Mouse (Mus musculus) hindbrain, embryonic 12.5 days (tissue): Measurements from ENCODE around the gene Kcnj10. TPM values are rescaled to one million over a fixed set of nuclear protein-coding genes. Genes with fewer than 3 reads are reported as not detected.
A peak's percentile ranks its signal among the peaks of the same experiment; 100 is the strongest.

Experiments
- ATAC-seq: fragments of 200-750 bp; cut with Nextera tagmentation; 2 replicates; pipeline ENCODE4 v1.8.0; 2017; ENCODE audit warnings: moderate TSS enrichment; ENCODE audit not compliant: low FRiP score
- H3K27ac ChIP-seq: fragments of 300-500 bp; sonication (generic); 2 replicates; pipeline ENCODE4 v1.5.1; 2016; ENCODE audit warnings: mild to moderate bottlenecking
- H3K27me3 ChIP-seq: fragments of 300-500 bp; sonication (generic); 2 replicates; pipeline ENCODE4 v1.6.1; 2016; ENCODE audit warnings: mild to moderate bottlenecking
- H3K36me3 ChIP-seq: fragments of 300-500 bp; sonication (generic); 2 replicates; pipeline ENCODE4 v1.6.1; 2016; ENCODE audit warnings: mild to moderate bottlenecking
- H3K4me1 ChIP-seq: fragments of 300-500 bp; sonication (generic); 2 replicates; pipeline ENCODE4 v1.6.1; 2016
- H3K4me2 ChIP-seq: fragments of 300-500 bp; sonication (generic); replicated peaks from 2 replicates; pipeline ENCODE4 v1.6.1; 2016; ENCODE audit warnings: mild to moderate bottlenecking
- H3K4me3 ChIP-seq: fragments of 300-500 bp; sonication (generic); 2 replicates; pipeline ENCODE4 v1.5.1; 2016; ENCODE audit warnings: mild to moderate bottlenecking
- H3K9ac ChIP-seq: fragments of 300-500 bp; sonication (generic); 2 replicates; pipeline ENCODE4 v1.6.1; 2016; ENCODE audit warnings: mild to moderate bottlenecking, moderate library complexity
- H3K9me3 ChIP-seq: fragments of 300-500 bp; sonication (generic); replicated peaks from 2 replicates; pipeline ENCODE4 v1.6.1; 2016; ENCODE audit warnings: mild to moderate bottlenecking
- WGBS: fragments of 180-500 bp; shearing (Covaris S2); methylation state at CpG from one replicate; pipeline ENCODE4 v1.1.7; 2016; 5-methylcytosine and 5-hydroxymethylcytosine counted together
- polyA plus RNA-seq: library from polyadenylated mRNA; unstranded; fragments of >200 nt; fragmentation: Nextera tagmentation; extraction: Ambion mirVana; gene quantifications from 2 replicates; pipeline ENCODE4 v1.2.1, GENCODE M21; 2016

Gene Kcnj10
- polyA plus RNA-seq, 1 experiment from 2014 or later = 0.53 TPM

GRCm38 (mm10) chr1:172392643-172393170 lies 51.7 kb downstream of the Kcnj10 start:
- 96% methylated on average over 2 of the region's 2 CpGs for WGBS
- Histone ChIP-seq H3K36me3 (no peaks in the 10 kb centered on the region), H3K4me1 (peaks cover 10% of the 10 kb centered on the region), H3K4me3 (no peak overlapping the region), H3K9me3 (no peaks in the 10 kb centered on the region), H3K27ac (no peak overlapping the region), H3K27me3 (no peaks in the 10 kb centered on the region; the same call in 1 of the 2 replicates), H3K9ac (no peak overlapping the region), H3K4me2 (no peak overlapping the region)
- ATAC-seq = peak; percentile 41; the same call in 1 of the 2 replicates

DNA sequence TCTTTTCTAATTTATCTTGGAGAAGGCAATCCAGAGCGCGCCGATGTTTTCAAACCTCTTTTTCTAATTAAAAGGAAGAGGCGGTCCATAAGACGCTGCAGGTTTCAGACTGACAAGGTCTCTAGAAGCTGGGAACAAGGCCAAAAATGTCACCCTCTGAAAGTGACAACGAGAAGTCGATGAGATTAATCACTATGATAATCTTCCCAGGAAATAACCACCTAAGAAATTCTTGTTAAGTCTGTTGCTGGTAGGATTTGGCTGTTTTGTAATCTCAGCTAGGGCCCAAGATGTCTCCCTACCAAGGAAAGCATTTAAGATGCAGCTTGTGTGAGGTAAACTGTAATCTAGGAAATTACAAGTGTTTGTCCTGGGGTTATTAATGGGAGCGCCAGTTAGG lies 52.7 kb downstream of the Kcnj10 start:
- H3K27me3 ChIP-seq = no peaks in the 10 kb centered on the region; the same call in 1 of the 2 replicates
- no peak overlapping the region for H3K27ac ChIP-seq
- no peak overlapping the region for H3K4me3 ChIP-seq
- no peak overlapping the region for H3K4me2 ChIP-seq
- WGBS = 79% methylated on average over 8 of the region's 8 CpGs
- no peak for ATAC-seq
- no peaks in the 10 kb centered on the region for H3K9me3 ChIP-seq
- no peaks in the 10 kb centered on the region for H3K36me3 ChIP-seq
- H3K9ac ChIP-seq = no peak overlapping the region
- H3K4me1 ChIP-seq = peaks cover 10% of the 10 kb centered on the region

DNA sequence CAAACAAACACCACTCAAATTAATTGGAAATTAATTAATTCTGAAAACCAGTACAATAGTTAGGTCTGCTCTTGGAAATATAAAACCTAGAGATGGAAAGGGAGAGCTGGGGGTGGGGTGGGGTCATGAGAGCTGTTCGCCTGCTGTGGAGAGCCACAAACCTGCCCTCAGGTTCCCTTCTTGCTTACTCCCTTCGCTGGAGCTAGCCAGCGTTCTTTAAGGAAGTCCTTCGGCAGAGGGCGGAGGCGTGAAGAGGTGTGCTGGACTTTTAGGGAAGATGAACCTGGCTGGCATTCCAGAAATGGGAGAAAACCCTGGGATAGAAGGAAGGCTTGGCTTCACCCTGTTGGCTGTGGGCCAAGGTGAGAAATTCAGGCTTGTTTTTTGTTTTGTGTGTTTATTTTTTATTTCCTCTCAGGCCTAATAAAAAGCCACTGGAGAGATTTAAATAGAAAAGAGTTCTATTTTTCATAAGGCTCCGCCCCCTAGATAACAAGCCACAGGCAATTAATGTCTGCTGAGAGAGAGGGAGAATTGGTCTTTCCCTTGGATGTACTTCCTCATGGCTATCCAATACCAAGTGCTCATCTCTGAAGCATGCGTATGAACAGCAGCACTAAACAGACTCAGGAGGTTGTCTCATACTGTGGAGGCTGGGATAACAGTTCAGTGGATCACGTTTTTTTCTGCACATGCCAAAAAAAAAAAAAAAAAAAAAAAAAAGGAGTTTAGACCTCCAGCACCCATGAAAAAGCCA lies 56.2 kb downstream of the Kcnj10 start:
- 65% methylated on average over 9 of the region's 9 CpGs for WGBS
- no peaks in the 10 kb centered on the region for H3K36me3 ChIP-seq
- H3K4me3 ChIP-seq = no peak overlapping the region
- H3K9me3 ChIP-seq = no peaks in the 10 kb centered on the region
- no peaks in the 10 kb centered on the region for H3K27me3 ChIP-seq
- H3K27ac ChIP-seq = no peak overlapping the region
- H3K9ac ChIP-seq = no peak overlapping the region
- ATAC-seq = no peak
- peaks cover 3% of the 10 kb centered on the region for H3K4me1 ChIP-seq
- no peak overlapping the region for H3K4me2 ChIP-seq

DNA sequence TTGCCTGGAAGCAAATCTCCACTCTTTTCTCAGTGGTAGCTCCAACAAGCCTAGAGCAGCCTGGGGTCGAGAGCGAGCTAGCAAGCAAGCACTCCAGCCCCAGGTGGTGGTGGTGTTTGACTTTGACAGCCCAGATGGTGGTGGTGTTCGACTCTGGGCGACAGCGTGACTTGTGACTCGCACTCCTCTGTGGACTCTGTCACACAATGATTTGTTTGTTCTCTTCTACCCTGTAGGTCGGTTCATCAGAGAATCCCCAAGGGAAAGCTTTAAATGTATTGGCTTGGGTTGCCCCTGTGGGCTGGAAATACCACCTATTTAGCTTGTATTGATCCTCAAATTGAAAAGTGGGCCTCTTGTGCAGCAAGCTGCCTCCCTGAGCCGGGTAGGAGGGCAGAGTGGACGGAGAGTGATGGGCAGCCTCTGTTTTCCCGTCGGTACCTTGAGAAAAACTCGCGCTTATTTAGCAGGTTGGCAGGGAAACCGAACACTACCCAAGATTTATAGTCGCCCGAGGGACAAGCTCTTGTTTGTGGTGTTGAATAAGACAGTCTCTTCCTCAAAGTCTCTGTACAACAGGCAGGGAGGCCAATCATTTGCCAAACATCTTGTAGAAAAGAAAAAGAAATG lies 65.2 kb downstream of the Kcnj10 start:
- WGBS = 35% methylated on average over 16 of the region's 16 CpGs
- Histone ChIP-seq H3K27ac (no peak overlapping the region), H3K4me3 (no peak overlapping the region), H3K27me3 (peaks cover 3% of the 10 kb centered on the region; the same call in 1 of the 2 replicates), H3K4me1 (peaks cover 5% of the 10 kb centered on the region), H3K9me3 (no peaks in the 10 kb centered on the region), H3K36me3 (no peaks in the 10 kb centered on the region), H3K9ac (no peak overlapping the region; the same call in 1 of the 2 replicates), H3K4me2 (no peak overlapping the region)
- ATAC-seq = peak; percentile 48; the same call in 1 of the 2 replicates

DNA sequence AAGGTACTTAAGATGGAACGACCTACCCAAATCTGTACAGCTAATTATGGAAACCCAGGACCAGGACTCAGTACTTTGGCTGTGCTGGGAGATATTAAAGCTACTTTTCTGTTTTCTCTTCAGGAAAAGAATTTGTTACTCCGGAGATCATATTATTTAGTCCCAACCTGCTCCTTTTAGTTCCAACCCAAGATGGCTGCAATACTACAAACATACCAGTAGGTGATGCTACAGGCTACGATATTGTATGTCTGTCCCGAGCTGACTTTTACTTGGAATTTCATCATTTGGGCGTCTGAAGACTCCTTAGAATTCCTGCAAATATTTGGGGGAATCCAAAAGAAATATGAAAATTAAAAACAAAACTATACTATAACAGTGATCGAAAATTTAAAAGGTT lies 68.0 kb downstream of the Kcnj10 start:
- no peak overlapping the region for H3K9ac ChIP-seq
- ATAC-seq = no peak
- peaks cover 5% of the 10 kb centered on the region for H3K4me1 ChIP-seq
- H3K4me2 ChIP-seq = no peak overlapping the region
- no peaks in the 10 kb centered on the region for H3K9me3 ChIP-seq
- peaks cover 3% of the 10 kb centered on the region; the same call in 1 of the 2 replicates for H3K27me3 ChIP-seq
- no peak overlapping the region for H3K4me3 ChIP-seq
- no peaks in the 10 kb centered on the region for H3K36me3 ChIP-seq
- WGBS = 9% methylated on average over 6 of the region's 6 CpGs
- H3K27ac ChIP-seq = no peak overlapping the region

GRCm38 (mm10) chr1:172409431-172409830 lies 68.4 kb downstream of the Kcnj10 start:
- Histone ChIP-seq H3K9me3 (no peaks in the 10 kb centered on the region), H3K36me3 (no peaks in the 10 kb centered on the region), H3K9ac (no peak overlapping the region), H3K4me3 (no peak overlapping the region), H3K27me3 (peaks cover 3% of the 10 kb centered on the region; the same call in 1 of the 2 replicates), H3K4me2 (no peak overlapping the region), H3K27ac (no peak overlapping the region), H3K4me1 (peaks cover 5% of the 10 kb centered on the region)
- 13% methylated on average over 5 of the region's 5 CpGs for WGBS
- ATAC-seq = no peak

DNA sequence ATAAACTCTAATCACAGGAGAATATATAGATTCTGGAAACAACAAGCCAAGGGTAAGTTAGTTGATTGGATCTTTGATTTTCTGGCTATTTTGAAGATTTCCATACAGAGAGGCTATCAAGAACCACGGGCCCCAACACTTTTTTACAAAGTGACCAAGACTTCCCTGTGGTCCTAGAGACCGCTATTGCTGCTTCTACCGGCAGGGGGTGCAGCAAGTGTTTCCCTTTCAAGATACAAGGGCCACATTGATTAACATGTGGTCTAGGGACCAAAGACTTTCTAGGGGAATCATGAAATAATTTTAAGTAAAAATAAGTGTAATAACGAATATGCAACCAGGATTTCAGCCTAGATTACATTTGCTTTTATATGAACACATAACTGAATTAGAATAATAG lies 69.8 kb downstream of the Kcnj10 start:
- H3K27ac ChIP-seq = no peak overlapping the region
- H3K4me2 ChIP-seq = no peak overlapping the region
- 8% methylated on average over 4 of the region's 4 CpGs for WGBS
- peaks cover 5% of the 10 kb centered on the region for H3K4me1 ChIP-seq
- no peak overlapping the region for H3K9ac ChIP-seq
- H3K9me3 ChIP-seq = no peaks in the 10 kb centered on the region
- H3K4me3 ChIP-seq = no peak overlapping the region
- peaks cover 3% of the 10 kb centered on the region; the same call in 1 of the 2 replicates for H3K27me3 ChIP-seq
- no peak for ATAC-seq
- no peaks in the 10 kb centered on the region for H3K36me3 ChIP-seq

- Histone ChIP-seq H3K4me3 (no peak overlapping the region), H3K9me3 (no peaks in the 10 kb centered on the region), H3K27ac (no peak overlapping the region), H3K4me2 (no peak overlapping the region), H3K36me3 (no peaks in the 10 kb centered on the region), H3K4me1 (no peaks in the 10 kb centered on the region), H3K27me3 (peaks cover 2% of the 10 kb centered on the region; the same call in 1 of the 2 replicates), H3K9ac (0 out of 2 replicates have a peak overlapping the region, but pooled peaks have one; percentile 38)
- peak; percentile 81 for ATAC-seq
- 2% methylated on average over 5 of the region's 5 CpGs for WGBS
These were observed 71.2 kb downstream of the Kcnj10 start for GRCm38 (mm10) chr1:172412204-172412603.

GRCm38 (mm10) chr1:172413491-172414230 lies 72.7 kb downstream of the Kcnj10 start:
- H3K4me1 ChIP-seq = peaks cover 2% of the 10 kb centered on the region; the same call in 1 of the 2 replicates
- no peaks in the 10 kb centered on the region for H3K9me3 ChIP-seq
- H3K9ac ChIP-seq = no peak overlapping the region
- H3K27ac ChIP-seq = no peak overlapping the region
- H3K4me3 ChIP-seq = no peak overlapping the region
- H3K4me2 ChIP-seq = no peak overlapping the region
- H3K27me3 ChIP-seq = no peaks in the 10 kb centered on the region
- H3K36me3 ChIP-seq = no peaks in the 10 kb centered on the region
- WGBS = 77% methylated on average over 4 of the region's 4 CpGs
- no peak for ATAC-seq

- no peak overlapping the region for H3K9ac ChIP-seq
- H3K27ac ChIP-seq = no peak overlapping the region
- ATAC-seq = no peak
- no peaks in the 10 kb centered on the region for H3K27me3 ChIP-seq
- WGBS = 87% methylated on average over 6 of the region's 6 CpGs
- H3K36me3 ChIP-seq = no peaks in the 10 kb centered on the region
- no peak overlapping the region for H3K4me2 ChIP-seq
- no peak overlapping the region for H3K4me3 ChIP-seq
- H3K9me3 ChIP-seq = no peaks in the 10 kb centered on the region
- H3K4me1 ChIP-seq = peaks cover 2% of the 10 kb centered on the region; the same call in 1 of the 2 replicates
These were observed 73.2 kb downstream of the Kcnj10 start for GRCm38 (mm10) chr1:172414231-172414585.

DNA sequence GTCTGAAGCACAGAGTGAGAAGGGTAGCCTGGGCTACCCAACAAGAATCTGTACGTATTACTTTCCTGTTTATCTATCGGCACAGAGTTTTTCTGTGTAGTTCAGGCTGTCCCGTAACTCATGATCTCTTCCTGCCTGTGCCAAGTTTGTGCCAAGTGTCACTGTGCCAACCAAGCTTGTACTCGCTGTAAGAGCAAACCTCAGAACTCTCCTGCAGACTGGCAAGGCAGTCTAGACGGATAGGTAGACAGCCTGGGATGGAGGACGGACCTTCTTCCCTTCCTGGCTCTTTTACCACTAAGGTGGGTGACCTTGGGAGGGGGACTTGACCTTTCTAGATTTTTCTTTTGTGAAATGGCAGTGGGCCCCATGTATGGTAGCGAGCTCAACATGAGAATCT lies 74.1 kb downstream of the Kcnj10 start:
- no peak overlapping the region for H3K4me3 ChIP-seq
- no peak overlapping the region for H3K27ac ChIP-seq
- no peaks in the 10 kb centered on the region for H3K36me3 ChIP-seq
- no peaks in the 10 kb centered on the region for H3K9me3 ChIP-seq
- 89% methylated on average over 7 of the region's 7 CpGs for WGBS
- no peak for ATAC-seq
- H3K4me1 ChIP-seq = peaks cover 2% of the 10 kb centered on the region; the same call in 1 of the 2 replicates
- no peak overlapping the region for H3K9ac ChIP-seq
- H3K4me2 ChIP-seq = no peak overlapping the region
- no peaks in the 10 kb centered on the region for H3K27me3 ChIP-seq

DNA sequence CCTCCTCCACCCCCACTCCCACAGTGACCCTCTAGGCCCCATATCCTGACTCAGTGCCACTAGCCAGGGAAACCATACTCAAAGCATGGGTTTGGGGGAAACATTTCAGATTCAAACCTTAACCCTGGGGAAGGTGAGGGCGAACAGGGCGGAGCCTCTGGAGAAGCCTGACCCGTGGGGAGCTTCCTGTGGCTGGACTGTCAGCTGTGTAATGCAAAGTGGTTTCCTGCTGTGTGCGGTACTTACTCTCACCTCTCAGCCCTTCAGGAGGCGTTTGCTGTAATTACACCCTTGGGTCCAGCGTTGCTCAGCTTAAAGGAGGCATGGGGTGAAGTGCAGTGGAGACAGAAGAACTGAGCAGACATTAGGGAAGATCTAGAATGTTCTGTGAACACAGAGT lies 77.2 kb downstream of the Kcnj10 start:
- no peak overlapping the region for H3K4me2 ChIP-seq
- no peak overlapping the region for H3K4me3 ChIP-seq
- H3K9ac ChIP-seq = no peak overlapping the region
- 21% methylated on average over 6 of the region's 6 CpGs for WGBS
- H3K27me3 ChIP-seq = no peaks in the 10 kb centered on the region
- H3K27ac ChIP-seq = no peak overlapping the region
- peaks cover 2% of the 10 kb centered on the region; the same call in 1 of the 2 replicates for H3K4me1 ChIP-seq
- H3K36me3 ChIP-seq = no peaks in the 10 kb centered on the region
- no peaks in the 10 kb centered on the region for H3K9me3 ChIP-seq
- no peak for ATAC-seq
